Mouse (Mus musculus) brain, adult 2 months (tissue): Measurements from ENCODE around the gene Zc3h12a.

Source experiments
- DNase-seq: peaks from one replicate; pipeline ENCODE4 v3.0.0; 2011; ENCODE audit warnings: low read depth, low spot score

The Zc3h12a gene

GRCm38 (mm10) chr4:125145213-125145612, 17.6 kb upstream of the Zc3h12a start:
- DNase-seq, result peak; percentile 59

DNA sequence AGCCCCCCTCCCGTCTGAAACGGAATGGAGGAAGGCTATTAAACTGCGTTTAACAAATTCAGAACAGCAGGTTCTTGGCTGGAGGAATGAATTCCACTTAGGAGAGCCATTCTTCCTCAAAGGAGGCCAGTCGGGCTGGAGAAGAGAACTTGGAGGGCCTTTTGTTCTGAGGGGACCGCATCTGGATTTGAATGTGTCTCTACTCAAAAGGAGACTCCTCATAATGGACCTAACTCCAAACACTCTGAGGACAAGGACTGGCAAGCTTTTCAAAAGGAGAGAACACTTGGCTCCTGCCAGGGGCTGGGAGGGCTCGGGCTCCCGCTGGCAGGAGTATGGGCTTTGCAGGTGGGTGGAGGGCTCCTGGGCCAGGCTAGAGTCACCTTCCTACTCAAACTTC, 17.0 kb upstream of the Zc3h12a start:
- DNase-seq, result no peak

DNA sequence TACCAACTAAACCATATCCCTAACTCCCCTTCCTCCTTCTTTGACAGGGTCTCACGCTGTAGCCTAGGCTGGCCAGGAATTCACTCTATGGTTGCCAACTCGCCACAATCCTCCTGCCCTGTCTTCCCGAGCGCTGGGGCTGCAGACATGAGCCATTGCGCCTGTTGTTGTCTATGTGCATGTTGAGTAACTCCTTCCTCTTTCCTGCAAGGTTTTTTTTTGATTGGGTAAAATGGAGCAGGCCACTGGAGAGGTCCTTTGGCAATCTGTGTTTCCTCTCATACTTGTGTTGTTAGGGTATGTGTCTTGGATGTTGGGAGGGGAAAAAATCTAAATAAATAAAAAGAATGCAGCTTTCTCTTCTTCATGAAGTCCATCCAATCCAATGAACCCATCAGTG, 16.6 kb upstream of the Zc3h12a start:
- no peak for DNase-seq

DNA sequence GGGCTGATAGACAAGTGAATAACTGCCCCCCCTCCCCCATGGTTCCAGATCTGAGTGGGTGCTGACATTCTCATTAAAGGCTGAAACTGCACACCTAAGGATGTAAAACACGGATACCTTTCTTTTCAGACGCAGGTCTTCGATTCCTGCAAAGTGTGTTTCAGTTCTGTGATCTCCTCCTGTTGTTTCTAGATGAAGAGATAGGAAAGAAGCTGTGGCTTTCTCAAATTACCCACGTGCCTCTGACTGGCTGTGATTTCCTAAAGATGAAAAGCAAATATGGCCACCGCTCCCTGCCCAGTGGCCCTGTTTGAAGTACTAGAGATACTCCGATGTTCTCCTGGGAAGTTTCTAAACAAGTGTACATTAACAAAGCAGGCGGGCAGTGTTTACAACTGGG, 10.7 kb upstream of the Zc3h12a start:
- DNase-seq, result no peak

DNA sequence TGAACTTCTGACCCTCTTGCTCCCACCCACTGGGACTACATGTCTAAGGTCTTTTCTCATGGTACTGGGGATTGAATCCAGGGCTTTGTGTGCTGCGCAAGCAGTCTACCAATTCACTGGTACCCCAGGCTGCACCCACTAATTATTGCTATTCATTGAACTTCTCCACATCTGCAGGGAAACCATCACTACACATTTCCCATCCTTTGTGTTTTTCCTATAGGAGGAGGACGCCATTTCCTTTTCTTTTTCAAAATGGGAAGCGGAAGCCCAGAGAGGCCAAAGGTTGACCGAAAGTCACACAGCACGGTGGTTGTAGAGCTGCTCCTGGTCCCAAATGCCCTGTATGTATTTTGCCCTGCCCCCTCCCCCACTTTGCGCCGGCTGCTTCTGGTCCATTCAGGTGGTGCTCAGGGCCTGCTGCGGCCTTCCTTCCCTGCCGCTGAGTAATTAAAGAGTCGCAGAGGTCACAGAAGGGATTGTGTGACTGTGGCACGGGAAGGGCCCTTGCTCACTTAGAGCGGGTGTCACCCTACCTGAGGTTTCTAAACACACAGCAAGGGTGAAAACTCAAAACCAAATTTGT, 8.8 kb upstream of the Zc3h12a start:
- no peak for DNase-seq

DNA sequence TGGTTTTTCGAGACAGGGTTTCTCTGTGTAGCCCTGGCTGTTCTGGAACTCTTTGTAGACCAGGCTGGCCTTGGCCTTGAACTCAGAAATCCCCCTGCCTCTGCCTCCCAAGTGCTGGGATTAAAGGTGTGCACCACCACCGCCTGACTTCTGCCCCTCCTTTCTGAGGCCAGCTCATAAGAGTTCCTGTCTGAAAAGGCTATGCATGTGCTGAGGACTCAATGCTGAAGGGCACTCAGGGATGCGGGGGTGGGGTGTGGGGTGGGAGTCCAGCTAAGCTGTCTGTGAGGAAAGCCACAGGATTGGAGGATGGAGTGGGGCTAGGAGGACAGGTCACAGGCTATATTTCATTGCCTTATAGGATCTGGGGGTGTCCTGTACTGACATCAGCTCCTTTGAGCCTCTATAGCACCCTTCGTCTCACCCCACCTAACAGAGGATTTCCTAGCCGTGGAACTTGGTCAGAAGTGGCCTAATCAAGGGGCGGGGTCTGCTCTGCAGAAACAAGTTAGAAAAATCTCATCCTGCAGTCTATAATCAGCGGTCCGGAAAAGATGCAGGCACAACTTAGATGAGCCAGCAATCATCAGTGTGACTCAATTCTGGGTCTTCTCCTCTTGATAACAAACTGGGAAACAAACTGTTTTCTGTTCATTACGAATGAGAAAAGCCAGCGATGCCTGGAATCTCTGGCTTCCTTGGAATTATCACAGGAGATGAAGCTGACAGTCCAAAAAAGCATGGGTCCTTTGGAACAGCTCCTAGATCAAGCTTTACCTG, 7.6 kb upstream of the Zc3h12a start:
- no peak for DNase-seq

DNA sequence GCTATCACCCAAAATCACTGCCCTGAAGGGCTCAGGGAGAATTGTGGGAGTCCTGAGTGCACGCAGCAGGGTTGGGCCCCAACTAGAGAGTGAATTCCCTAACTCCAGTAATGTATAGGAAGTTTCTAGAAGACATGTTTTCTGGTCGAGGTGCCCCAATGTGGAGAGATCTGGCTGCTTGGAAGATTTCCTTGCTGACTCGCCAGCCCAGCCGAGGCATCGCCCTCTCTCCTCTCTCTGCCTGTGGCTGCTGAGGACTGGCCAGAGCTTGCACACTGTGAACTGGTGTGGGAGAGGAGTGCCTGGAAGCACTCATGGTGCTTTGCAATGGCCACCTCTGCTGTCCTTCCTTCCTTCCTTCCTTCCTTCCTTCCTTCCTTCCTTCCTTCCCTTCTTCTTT, 7.0 kb upstream of the Zc3h12a start:
- no peak for DNase-seq

DNA sequence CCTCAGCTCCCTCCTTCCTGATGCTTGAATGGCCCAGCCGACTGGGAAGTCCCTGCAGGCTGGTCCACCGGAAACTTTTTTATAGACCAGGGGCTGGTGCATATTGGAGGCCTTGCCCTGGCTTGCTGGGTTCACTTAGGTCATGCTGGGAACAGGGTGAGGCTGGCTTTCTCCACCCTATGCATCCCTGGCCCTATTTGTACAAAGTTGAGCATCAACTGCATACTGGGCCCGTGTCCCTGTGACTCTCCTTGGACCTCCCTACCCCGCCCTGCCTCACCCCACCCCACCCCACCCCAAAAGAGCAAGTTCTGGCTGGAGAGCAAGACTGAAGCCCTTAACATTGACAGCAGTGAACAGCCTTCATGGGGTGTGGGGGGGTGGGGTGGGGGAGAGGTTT, 6.6 kb upstream of the Zc3h12a start:
- no peak for DNase-seq

GRCm38 (mm10) chr4:125132394-125132793, 4.8 kb upstream of the Zc3h12a start:
- DNase-seq, result peak; percentile 63

GRCm38 (mm10) chr4:125131493-125131892, 3.9 kb upstream of the Zc3h12a start:
- DNase-seq, result peak; percentile 55

DNA sequence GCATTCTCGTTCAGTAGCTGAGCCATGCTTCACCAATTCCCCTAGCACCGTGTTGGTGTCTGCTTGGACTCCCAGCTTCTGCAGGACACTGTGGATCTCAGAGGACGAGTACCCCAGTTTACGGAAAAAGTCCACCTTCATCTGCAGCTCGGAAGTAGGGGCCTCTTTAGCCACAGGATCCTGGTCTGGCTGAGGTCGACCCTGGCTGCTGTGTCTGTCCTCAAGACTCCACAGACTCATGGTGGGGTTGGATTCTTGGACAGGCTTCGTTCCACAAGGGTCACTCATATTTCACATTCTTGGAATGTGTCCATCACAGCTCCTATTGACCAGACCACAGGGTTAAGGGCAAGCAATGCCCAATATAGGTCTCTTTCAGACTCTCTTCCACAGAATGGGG, 879 bp downstream of the Zc3h12a start:
- no peak for DNase-seq

DNA sequence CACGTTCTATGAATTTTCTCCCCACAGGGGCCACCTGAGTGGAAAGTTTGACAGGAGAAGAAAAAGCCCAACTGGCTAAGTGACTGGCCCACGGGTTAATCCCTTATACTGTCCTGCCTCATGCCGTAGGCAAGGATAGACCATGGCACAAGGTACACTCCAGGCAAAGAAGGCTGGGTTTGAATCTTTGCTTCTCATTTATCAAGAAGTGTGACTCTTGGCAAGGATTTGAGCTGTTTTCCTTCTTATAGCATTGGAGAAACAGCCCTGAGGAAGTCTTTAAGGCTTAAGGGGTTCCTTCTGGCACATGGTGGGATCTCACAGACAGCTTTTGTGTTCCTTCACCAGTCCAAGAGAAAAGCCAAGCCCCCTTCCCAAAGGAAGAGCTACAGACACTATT, 1.5 kb downstream of the Zc3h12a start:
- DNase-seq, result no peak

DNA sequence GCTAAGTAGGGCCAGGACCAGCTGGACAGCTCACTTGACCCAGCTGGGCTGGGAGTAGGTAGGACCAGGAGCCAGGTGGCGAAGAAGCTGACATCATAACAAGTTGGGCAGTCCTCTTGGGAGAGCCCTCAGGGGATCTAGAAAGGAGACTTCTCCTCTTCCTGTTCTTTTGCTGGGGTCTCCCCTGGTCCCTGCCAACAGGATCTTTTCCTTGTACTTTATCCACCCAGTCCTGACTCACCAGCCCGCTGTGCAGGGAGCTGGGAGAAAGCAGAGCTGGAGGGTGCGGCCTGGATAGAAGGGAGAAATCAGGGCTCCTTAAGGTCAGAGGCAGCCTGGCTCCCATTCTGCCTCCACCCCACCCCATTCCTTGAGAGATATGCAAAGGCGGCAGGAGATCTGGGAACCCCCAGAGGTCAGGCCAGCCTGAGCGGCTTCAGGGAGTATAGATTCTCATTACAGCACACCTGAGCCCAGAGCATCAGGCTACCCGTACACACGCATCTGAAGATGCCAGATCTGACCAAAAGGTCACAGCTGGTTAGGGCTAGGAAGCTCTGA, 2.2 kb downstream of the Zc3h12a start:
- no peak for DNase-seq

DNA sequence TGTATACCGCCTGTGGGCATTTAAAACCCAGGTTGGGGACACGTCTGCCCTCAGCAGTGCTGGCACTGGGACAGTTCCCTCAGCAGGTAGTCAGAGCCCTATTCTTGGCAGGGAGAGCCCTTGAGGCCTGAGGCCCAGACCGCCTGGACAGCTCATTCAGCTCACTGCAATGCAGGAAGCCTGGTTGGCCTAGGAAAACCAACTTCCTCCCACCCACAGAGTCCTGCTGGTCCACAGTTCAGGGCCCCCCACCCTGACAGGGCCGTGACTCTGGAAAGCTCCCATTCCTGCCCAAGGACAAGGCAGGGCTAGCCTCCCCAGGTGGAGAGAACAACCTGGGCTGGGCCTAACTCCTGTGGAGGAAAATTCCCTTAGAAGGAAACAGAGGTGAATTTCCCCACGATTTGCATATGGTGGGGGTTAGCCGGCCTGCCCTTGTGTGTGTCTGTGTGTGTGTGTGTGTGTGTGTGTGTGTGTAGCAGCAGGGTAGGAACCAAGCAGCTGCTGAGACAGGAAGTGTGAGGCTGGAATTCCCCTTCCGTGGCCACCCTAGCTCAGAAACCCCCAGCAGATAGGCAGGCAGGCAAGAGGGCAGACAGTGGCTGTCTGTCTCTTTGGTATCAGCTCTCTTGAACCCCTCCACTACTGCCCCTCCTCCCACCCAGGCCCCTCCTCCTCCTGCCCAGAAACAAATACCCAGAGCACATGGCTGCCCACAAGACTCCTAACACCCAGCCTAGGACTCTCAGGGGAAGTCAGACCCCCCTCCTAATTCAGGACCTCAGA, 3.0 kb downstream of the Zc3h12a start:
- peak; percentile 35 for DNase-seq

DNA sequence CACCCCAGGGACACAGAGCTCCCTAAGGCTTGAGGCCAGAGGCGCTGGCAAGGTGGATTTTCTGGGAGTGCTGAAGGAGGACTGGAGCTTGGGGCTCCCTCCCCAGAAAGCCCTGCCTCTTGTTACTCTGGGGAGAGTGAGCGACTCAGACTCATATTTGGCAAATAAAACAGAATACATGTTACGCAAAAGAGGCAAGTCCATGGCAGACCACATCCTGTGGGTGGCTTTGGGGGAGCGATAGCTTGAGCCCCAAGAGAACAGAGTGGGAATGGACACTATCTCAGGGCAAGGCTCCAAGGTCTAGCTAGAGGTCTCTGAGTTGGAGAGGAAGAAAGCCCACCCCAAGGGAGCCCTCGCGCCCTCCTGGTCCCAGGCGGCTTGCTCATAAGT, 4.4 kb downstream of the Zc3h12a start:
- DNase-seq, result no peak

DNA sequence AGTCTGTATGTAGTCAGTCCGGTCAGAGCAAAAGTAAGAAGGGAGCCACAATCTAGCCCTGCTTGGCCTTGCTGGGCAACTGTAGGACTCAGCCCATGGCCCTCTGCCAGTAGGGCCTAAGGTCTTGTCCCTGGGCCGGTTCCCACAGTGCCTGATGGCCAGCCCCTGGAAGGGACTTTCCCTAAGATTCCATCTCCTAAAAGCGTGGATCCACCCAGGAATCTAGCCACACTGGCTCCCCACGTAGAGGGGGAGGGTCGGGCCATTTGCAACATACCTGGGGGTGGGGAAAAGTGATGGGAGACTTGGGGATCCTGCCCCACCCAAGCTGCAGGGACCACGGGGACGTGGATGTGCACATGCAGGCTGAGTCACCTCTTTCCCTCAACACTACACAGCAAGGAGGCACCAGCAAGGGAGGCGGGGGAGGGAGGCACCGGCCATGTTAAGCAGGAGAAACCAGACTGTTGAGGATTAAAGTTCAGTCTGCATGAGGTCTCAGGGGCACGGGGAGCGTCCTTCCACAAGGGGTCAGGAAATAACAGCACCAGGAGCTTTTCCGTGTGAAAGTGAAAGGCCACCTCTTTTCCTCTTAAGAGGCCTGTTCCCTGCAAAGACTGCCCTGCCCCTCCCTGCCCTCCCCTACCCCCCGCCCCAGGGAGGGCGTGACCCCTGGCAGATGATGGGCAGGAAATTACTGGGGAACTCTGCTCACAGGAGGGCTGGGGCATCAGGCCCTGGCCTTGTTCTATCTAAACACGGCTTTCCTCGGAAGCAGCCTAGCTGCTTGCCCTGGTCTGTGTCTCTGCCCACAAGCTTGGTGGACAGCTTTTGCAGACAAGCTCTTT, 5.0 kb downstream of the Zc3h12a start:
- DNase-seq, result peak; percentile 25

DNA sequence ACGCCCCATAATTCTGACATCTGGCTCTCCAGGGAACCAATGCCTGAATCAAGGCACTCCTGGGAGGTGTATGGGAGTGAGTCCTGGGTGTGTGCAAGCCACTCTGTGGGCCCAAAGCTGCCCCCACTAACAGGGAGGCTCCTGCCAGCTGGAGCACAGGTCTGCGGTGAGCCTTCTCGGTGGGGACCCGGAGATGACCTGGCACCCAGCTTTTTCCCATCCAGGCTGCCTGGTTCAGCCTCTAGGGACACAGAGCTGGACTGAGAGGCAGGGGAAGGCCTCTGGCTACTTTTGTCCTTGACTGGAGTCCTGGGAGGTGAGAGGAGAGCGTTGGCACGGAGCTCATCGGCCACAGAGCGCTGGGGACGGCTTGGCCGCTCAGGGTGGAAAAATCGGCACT, 7.9 kb downstream of the Zc3h12a start:
- no peak for DNase-seq

- DNase-seq, result no peak
Observed at GRCm38 (mm10) chr4:125119070-125119469, 8.6 kb downstream of the Zc3h12a start.

GRCm38 (mm10) chr4:125117902-125118320, 9.7 kb downstream of the Zc3h12a start:
- DNase-seq, result no peak

DNA sequence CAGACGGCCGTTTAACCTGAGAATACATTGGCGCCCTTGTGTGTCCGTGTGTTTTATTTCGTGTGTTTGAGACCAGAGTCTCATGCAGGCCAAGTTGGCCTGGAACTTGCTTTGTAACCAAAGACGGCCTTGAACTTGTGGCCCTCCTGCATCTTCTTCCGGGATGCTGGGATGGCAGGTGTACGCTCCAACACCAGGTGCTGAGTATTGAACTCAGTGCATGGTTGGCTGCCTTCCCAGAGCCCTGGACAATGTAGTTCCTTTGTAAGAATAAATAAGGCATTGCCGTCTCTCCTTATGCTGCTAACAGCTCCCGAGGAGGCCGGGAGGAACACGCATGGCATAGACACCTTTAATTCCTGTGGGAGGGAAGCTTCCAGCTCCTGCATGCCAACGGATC, 10.7 kb downstream of the Zc3h12a start:
- DNase-seq, result no peak

DNA sequence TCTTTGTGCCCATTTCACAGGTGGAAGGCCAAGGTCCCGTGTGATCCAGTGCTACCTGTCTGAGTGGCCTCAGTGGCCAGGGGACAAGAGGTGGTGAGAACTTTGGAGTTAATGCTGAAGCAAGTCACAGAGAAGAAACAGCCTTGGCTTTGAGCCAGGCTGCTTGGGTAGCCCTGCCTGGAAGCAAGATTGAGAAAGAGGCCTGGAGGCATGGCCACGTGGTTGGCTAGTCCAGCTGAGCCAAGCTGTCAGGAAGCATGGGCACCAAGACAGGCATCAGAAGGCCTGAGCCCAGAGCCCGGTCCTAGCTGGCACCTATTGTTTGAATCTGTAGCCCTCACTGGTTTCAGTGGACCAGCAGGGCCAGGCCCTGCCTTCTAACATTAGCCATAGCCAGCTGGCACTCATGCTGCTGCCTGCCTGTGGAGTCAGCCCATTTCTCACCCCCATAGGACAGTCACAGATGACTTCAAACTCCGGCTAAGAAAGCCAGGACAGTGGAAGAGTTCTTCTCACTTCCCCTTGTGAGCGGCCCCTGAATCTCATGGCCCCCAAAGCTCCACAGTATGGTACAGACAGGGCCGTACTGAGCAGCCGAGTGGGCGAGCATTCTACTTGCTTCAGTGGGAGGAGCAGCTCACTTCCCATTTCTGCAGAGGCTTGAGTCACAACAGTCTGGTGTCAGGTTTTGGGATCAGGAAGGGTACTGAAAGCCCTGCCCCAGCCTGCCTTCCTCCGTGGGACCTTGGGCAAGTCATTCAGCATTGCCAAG, 11.4 kb downstream of the Zc3h12a start:
- peak; percentile 85 for DNase-seq
